Mouse (Mus musculus): ENCODE measurements at regions not wholly inside any gene's neighbourhood (a gene's known extent, or its start where the extent isn't known, plus 50 kb on each side); places are given as distances from the start of the nearest gene placed in this dataset.

DNA sequence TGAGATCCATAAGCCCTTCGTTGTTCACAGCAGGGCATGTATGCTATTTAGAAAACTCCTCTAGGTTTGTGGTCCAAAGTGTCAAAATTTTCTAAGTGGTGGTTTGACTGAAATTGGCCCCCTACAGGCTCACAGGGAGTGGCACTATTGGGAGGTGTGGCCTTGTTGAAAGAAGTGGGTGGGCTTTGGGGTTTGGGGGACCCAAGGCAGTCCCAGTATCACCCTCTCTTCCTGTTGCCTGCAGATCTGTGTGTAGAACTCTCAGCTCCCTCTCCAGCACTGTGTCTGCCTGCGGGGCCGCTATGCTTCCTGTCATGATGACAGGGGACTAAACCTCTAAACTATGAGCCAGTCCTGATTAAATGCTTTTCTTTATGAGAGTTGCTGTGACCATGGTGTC is 144.1 kb upstream of the Serp2 start:
- Histone ChIP-seq H3K4me1 (ENCODE audit: control insufficient read depth, insufficient read depth, low read length) (no peaks in the 10 kb centered on the region), H3K9me3 (ENCODE audit: control insufficient read depth, low read length) (no peaks in the 10 kb centered on the region), H3K27ac (ENCODE audit: low read depth, low read length) (no peak overlapping the region), H3K27me3 (ENCODE audit: control insufficient read depth, insufficient read depth, low read length) (no peaks in the 10 kb centered on the region), H3K4me2 (no peak overlapping the region), H3K9ac (ENCODE audit: low read length) (no peak overlapping the region), H3K36me3 (ENCODE audit: control insufficient read depth, insufficient read depth, low read length) (no peaks in the 10 kb centered on the region), H3K4me3 (ENCODE audit: low read depth, low read length) (no peak overlapping the region)
- no peak for DNase-seq (ENCODE audit: low spot score, missing footprints)
- 95% methylated on average over 3 of the region's 3 CpGs for WGBS
- ATAC-seq (ENCODE audit: low FRiP score) = no peak

DNA sequence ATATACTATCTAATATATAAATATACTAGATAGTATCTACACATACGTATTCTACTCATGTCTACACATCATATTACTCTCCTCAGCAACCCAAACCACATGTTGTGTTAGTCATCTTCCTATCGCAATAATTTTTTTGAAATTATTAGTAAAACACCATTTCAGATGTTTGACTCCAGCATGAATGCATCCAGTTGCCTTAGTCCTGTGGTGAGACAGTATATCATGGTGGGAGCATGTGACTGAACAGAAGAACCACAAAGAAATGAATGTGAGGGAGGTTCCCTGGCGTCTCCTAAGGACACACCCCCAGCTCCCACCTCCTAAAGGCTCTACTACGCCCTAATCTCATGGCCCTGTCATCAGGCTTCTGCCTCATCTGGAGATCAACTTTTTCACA is 143.5 kb upstream of the Serp2 start:
- H3K27me3 ChIP-seq (ENCODE audit: control insufficient read depth, insufficient read depth, low read length) = no peaks in the 10 kb centered on the region
- no peak overlapping the region for H3K4me2 ChIP-seq
- 86% methylated on average over 4 of the region's 4 CpGs for WGBS
- no peak overlapping the region for H3K4me3 ChIP-seq (ENCODE audit: low read depth, low read length)
- no peak overlapping the region for H3K9ac ChIP-seq (ENCODE audit: low read length)
- ATAC-seq (ENCODE audit: low FRiP score) = no peak
- H3K36me3 ChIP-seq (ENCODE audit: control insufficient read depth, insufficient read depth, low read length) = no peaks in the 10 kb centered on the region
- peak; percentile 67 for DNase-seq (ENCODE audit: low spot score, missing footprints)
- no peaks in the 10 kb centered on the region for H3K4me1 ChIP-seq (ENCODE audit: control insufficient read depth, insufficient read depth, low read length)
- no peak overlapping the region for H3K27ac ChIP-seq (ENCODE audit: low read depth, low read length)
- no peaks in the 10 kb centered on the region for H3K9me3 ChIP-seq (ENCODE audit: control insufficient read depth, low read length)

DNA sequence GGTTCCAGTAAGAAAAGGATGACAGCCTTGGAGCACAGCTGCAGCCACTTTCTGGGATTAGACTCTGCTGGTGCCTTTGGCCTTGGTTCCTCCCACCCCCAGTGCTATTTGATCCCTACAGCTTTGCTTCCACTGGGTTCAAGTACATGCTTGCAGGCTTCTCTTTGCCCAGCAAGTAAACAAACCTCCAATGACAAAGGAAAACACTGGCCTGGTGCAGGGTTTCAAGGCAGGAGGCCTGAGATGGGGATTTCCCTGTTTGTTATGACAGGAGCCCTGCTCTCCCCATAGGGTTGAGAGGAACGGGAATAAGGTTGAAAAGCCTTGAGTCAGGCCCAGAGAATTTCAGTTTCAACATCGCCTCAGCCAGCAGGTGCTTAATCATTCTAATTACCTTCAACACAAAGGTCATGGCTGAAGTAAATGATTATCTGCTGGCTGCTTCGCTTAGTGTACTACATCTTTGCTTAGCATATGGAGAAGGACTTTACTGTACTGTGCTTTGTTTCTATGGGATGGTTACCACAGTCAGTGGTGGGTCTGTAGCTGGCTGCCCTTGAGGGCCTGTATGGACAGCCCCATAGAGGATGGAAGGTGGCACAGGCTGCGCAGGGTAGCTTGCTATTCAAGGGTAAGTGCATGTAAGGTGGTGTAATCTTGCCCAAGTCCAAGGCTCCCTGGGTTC is 142.2 kb upstream of the Serp2 start:
- Histone ChIP-seq H3K9ac (ENCODE audit: low read length) (no peak overlapping the region), H3K9me3 (ENCODE audit: control insufficient read depth, low read length) (no peaks in the 10 kb centered on the region), H3K27ac (ENCODE audit: low read depth, low read length) (no peak overlapping the region), H3K4me2 (no peak overlapping the region), H3K4me3 (ENCODE audit: low read depth, low read length) (no peak overlapping the region), H3K36me3 (ENCODE audit: control insufficient read depth, insufficient read depth, low read length) (no peaks in the 10 kb centered on the region), H3K4me1 (ENCODE audit: control insufficient read depth, insufficient read depth, low read length) (no peaks in the 10 kb centered on the region), H3K27me3 (ENCODE audit: control insufficient read depth, insufficient read depth, low read length) (no peaks in the 10 kb centered on the region)
- WGBS = 50% methylated on average over 4 of the region's 4 CpGs
- no peak for ATAC-seq (ENCODE audit: low FRiP score)
- DNase-seq (ENCODE audit: low spot score, missing footprints) = no peak

DNA sequence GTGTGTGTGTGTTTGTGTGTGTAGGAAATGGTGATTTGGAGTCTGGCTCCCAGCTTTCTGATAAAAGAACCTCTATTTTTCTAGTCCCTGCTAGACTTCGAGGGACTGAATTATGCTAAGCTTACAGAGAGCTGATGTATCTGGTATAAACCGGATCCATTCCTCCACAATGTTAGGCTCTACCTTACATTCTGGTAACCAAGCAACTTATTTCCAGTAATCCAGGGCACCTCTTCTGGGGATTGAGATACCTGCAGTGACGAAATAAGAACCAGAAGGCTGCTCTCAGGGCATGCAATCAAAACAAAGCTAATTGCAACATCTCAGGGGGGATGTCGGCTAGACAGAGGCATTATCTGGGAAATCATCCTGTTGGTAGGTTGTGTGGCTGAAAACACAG is 140.0 kb upstream of the Serp2 start:
- H3K27ac ChIP-seq (ENCODE audit: low read depth, low read length) = no peak overlapping the region
- no peak for DNase-seq (ENCODE audit: low spot score, missing footprints)
- H3K4me2 ChIP-seq = no peak overlapping the region
- ATAC-seq (ENCODE audit: low FRiP score) = no peak
- H3K9me3 ChIP-seq (ENCODE audit: control insufficient read depth, low read length) = no peaks in the 10 kb centered on the region
- H3K9ac ChIP-seq (ENCODE audit: low read length) = no peak overlapping the region
- no peak overlapping the region for H3K4me3 ChIP-seq (ENCODE audit: low read depth, low read length)
- H3K27me3 ChIP-seq (ENCODE audit: control insufficient read depth, insufficient read depth, low read length) = no peaks in the 10 kb centered on the region
- 73% methylated on average over 4 of the region's 4 CpGs for WGBS
- no peaks in the 10 kb centered on the region for H3K36me3 ChIP-seq (ENCODE audit: control insufficient read depth, insufficient read depth, low read length)
- H3K4me1 ChIP-seq (ENCODE audit: control insufficient read depth, insufficient read depth, low read length) = no peaks in the 10 kb centered on the region

DNA sequence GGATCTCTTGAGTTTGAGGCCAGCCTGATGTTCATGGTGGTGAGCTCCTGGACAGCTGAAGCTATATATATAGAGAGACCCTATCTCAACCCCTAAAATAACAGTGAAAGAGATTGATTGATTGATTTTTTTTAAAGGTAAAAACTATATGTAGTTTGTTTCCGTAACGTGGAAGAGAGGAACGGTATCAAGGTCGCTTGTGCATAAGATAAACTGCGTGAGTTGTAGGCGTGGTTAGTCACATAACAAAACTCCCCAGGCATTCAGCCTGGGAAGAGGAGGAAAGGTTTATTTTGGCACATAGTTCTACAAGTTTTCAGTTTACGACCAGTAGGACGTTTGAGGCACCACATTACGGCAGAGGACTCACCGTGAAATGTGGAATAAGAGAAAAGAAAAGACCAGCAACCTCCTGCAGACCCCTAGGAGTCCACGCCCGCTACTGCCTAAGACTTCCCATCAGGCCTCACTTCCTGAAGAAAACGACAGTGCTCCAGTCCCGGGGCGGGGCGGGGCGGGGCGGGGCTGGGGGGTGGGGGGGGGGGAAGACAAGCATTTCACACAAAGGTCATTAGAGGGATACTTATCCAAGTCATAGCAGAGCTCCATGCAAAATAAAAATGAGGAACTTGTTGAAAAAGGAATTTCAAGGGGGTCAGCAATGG is 139.1 kb upstream of the Serp2 start:
- H3K4me2 ChIP-seq = no peak overlapping the region
- H3K4me3 ChIP-seq (ENCODE audit: low read depth, low read length) = no peak overlapping the region
- no peaks in the 10 kb centered on the region for H3K36me3 ChIP-seq (ENCODE audit: control insufficient read depth, insufficient read depth, low read length)
- 75% methylated on average over 18 of the region's 18 CpGs for WGBS
- DNase-seq (ENCODE audit: low spot score, missing footprints) (no peak), ATAC-seq (ENCODE audit: low FRiP score) (no peak)
- no peaks in the 10 kb centered on the region for H3K27me3 ChIP-seq (ENCODE audit: control insufficient read depth, insufficient read depth, low read length)
- no peaks in the 10 kb centered on the region for H3K9me3 ChIP-seq (ENCODE audit: control insufficient read depth, low read length)
- no peak overlapping the region for H3K9ac ChIP-seq (ENCODE audit: low read length)
- H3K27ac ChIP-seq (ENCODE audit: low read depth, low read length) = no peak overlapping the region
- H3K4me1 ChIP-seq (ENCODE audit: control insufficient read depth, insufficient read depth, low read length) = no peaks in the 10 kb centered on the region

DNA sequence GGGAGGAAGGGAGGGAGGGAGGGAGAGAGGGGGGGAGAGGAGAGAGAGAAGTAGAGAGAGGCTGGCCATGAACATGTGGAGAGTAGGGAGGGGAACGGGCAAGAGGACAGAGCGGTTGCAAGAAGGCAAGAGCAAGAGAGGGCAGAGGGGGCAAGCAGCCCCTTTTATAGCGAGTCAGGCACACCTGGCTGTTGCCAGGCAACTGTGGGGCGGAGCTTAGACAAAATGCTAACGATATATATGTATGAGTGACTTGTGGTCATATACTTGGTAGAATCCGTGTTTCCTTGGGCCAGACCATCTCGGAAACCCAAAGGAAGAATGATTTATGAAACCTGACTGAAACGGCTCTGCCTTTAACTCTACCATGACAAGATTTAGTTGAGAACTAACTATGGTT is 138.2 kb upstream of the Serp2 start:
- Histone ChIP-seq H3K4me3 (ENCODE audit: low read depth, low read length) (no peak overlapping the region), H3K9ac (ENCODE audit: low read length) (no peak overlapping the region), H3K4me1 (ENCODE audit: control insufficient read depth, insufficient read depth, low read length) (no peaks in the 10 kb centered on the region), H3K9me3 (ENCODE audit: control insufficient read depth, low read length) (no peaks in the 10 kb centered on the region), H3K4me2 (no peak overlapping the region), H3K36me3 (ENCODE audit: control insufficient read depth, insufficient read depth, low read length) (no peaks in the 10 kb centered on the region), H3K27ac (ENCODE audit: low read depth, low read length) (no peak overlapping the region), H3K27me3 (ENCODE audit: control insufficient read depth, insufficient read depth, low read length) (no peaks in the 10 kb centered on the region)
- 93% methylated on average over 8 of the region's 8 CpGs for WGBS
- no peak for DNase-seq (ENCODE audit: low spot score, missing footprints)
- ATAC-seq (ENCODE audit: low FRiP score) = no peak

- no peaks in the 10 kb centered on the region for H3K27me3 ChIP-seq (ENCODE audit: control insufficient read depth, insufficient read depth, low read length)
- WGBS = 70% methylated on average over 15 of the region's 15 CpGs
- no peak overlapping the region for H3K4me3 ChIP-seq (ENCODE audit: low read depth, low read length)
- H3K9ac ChIP-seq (ENCODE audit: low read length) = no peak overlapping the region
- H3K4me2 ChIP-seq = no peak overlapping the region
- H3K9me3 ChIP-seq (ENCODE audit: control insufficient read depth, low read length) = no peaks in the 10 kb centered on the region
- H3K36me3 ChIP-seq (ENCODE audit: control insufficient read depth, insufficient read depth, low read length) = no peaks in the 10 kb centered on the region
- no peak for ATAC-seq (ENCODE audit: low FRiP score)
- DNase-seq (ENCODE audit: low spot score, missing footprints) = no peak
- H3K27ac ChIP-seq (ENCODE audit: low read depth, low read length) = no peak overlapping the region
- H3K4me1 ChIP-seq (ENCODE audit: control insufficient read depth, insufficient read depth, low read length) = no peaks in the 10 kb centered on the region; the same call in 1 of the 2 replicates
These were observed 136.9 kb upstream of the Serp2 start for GRCm38 (mm10) chr14:76693351-76694317.

GRCm38 (mm10) chr14:76687971-76688407 is 131.3 kb upstream of the Serp2 start:
- 47% methylated on average over 10 of the region's 10 CpGs for WGBS
- H3K27ac ChIP-seq (ENCODE audit: low read depth, low read length) = no peak overlapping the region
- ATAC-seq (ENCODE audit: low FRiP score) = no peak

More at GRCm38 (mm10) chr14:76687971-76688407, 131.3 kb upstream of the Serp2 start:
- Histone ChIP-seq H3K9ac (ENCODE audit: low read length) (no peak overlapping the region), H3K4me1 (ENCODE audit: control insufficient read depth, insufficient read depth, low read length) (peaks cover 26% of the 10 kb centered on the region), H3K36me3 (ENCODE audit: control insufficient read depth, insufficient read depth, low read length) (no peaks in the 10 kb centered on the region), H3K27me3 (ENCODE audit: control insufficient read depth, insufficient read depth, low read length) (no peaks in the 10 kb centered on the region), H3K4me3 (ENCODE audit: low read depth, low read length) (no peak overlapping the region), H3K4me2 (no peak overlapping the region), H3K9me3 (ENCODE audit: control insufficient read depth, low read length) (no peaks in the 10 kb centered on the region)
- DNase-seq (ENCODE audit: low spot score, missing footprints) = no peak

Measured in midbrain, embryonic 11.5 days (tissue).